Mouse (Mus musculus) midbrain, embryonic 12.5 days (tissue): ENCODE measurements around the gene Fbxl7. TPM values are rescaled to one million over a fixed set of nuclear protein-coding genes. Genes with fewer than 3 reads are reported as not detected.

Experiments
- ATAC-seq: fragments of 200-750 bp; cut with Nextera tagmentation; 2 replicates; pipeline ENCODE4 v1.8.0; 2017; ENCODE audit warnings: low read depth, moderate TSS enrichment, moderate library complexity; ENCODE audit not compliant: low FRiP score
- H3K27ac ChIP-seq: fragments of 300-500 bp; sonication (generic); replicated peaks from 2 replicates; pipeline ENCODE4 v1.5.1; 2016; ENCODE audit warnings: mild to moderate bottlenecking
- H3K27me3 ChIP-seq: fragments of 300-500 bp; sonication (generic); 2 replicates; pipeline ENCODE4 v1.6.1; 2016; ENCODE audit warnings: mild to moderate bottlenecking
- H3K36me3 ChIP-seq: fragments of 300-500 bp; sonication (generic); 2 replicates; pipeline ENCODE4 v1.6.1; 2016
- H3K4me1 ChIP-seq: fragments of 300-500 bp; sonication (generic); 2 replicates; pipeline ENCODE4 v1.6.1; 2016
- H3K4me2 ChIP-seq: fragments of 300-500 bp; sonication (generic); replicated peaks from 2 replicates; pipeline ENCODE4 v1.6.1; 2016; ENCODE audit warnings: mild to moderate bottlenecking, moderate library complexity
- H3K4me3 ChIP-seq: fragments of 300-500 bp; sonication (generic); 2 replicates; pipeline ENCODE4 v1.5.1; 2016; ENCODE audit warnings: mild to moderate bottlenecking
- H3K9ac ChIP-seq: fragments of 300-500 bp; sonication (generic); replicated peaks from 2 replicates; pipeline ENCODE4 v1.6.1; 2016; ENCODE audit warnings: mild to moderate bottlenecking, moderate library complexity
- H3K9me3 ChIP-seq: fragments of 300-500 bp; sonication (generic); 2 replicates; pipeline ENCODE4 v1.6.1; 2016; ENCODE audit warnings: mild to moderate bottlenecking
- WGBS: fragments of 180-500 bp; shearing (Covaris S2); methylation state at CpG from one replicate; pipeline ENCODE4 v1.1.7; 2016; 5-methylcytosine and 5-hydroxymethylcytosine counted together
- polyA plus RNA-seq: library from polyadenylated mRNA; unstranded; fragments of >200 nt; fragmentation: Nextera tagmentation; extraction: Ambion mirVana; gene quantifications from 2 replicates; pipeline ENCODE4 v1.2.1, GENCODE M21; 2016

The Fbxl7 gene
- polyA plus RNA-seq, 1 experiment from 2014 or later: 27.2 TPM

DNA sequence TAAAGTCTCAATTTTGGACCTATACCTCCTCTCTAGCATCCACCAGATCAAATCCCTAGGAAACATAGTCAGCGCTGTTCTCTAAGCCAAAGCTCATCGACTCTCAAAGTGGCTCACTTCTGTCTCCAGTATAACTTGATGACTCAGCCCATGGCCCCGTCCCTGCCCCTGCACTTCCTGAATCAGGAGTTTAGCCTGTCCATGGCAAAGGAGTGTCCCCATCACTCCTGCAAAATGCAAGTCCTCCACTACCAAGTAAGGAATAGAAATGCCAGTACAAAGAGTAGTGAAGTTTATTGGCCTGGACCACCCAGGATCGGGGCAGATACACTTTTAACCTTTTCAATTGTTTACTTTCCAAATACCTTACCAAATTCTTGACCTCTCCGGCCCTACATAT lies 91.3 kb downstream of the Fbxl7 start:
- Histone ChIP-seq H3K9ac (no peak overlapping the region), H3K9me3 (no peaks in the 10 kb centered on the region), H3K36me3 (no peaks in the 10 kb centered on the region), H3K4me1 (no peaks in the 10 kb centered on the region), H3K27me3 (no peaks in the 10 kb centered on the region), H3K4me3 (no peak overlapping the region), H3K27ac (no peak overlapping the region), H3K4me2 (no peak overlapping the region)
- ATAC-seq: no peak
- 63% methylated on average over 5 of the region's 5 CpGs for WGBS

DNA sequence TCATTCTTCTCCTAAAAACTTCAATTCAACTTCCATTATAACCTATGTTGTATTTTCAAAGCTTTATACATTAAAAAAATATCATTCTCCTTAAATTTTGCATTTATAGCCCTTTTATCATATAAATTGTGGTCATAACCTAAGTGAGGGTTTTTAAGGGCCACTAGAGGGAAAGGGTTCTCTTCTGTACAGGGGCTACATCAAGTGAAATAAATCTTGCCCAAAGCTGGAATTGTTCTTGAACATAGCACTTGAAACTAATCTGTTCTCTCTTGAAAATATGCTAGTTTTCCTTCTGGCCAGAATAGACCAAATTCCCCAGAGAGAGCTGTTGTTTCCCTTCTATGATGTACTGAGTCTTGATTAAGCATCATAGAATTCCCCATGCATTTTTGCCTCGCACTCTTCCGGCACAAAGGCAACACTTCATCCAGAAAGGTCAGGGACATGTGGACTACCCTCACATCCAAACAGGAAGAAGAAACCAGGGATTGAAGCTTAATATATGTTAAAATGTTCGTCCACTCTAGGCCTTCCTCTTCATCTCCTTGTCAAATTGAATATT lies 95.8 kb downstream of the Fbxl7 start:
- no peaks in the 10 kb centered on the region for H3K36me3 ChIP-seq
- no peak for ATAC-seq
- no peak overlapping the region for H3K27ac ChIP-seq
- H3K9ac ChIP-seq: no peak overlapping the region
- H3K9me3 ChIP-seq: no peaks in the 10 kb centered on the region
- H3K4me2 ChIP-seq: no peak overlapping the region
- WGBS: 86% methylated on average over 3 of the region's 3 CpGs
- no peaks in the 10 kb centered on the region for H3K27me3 ChIP-seq
- peaks cover 4% of the 10 kb centered on the region; the same call in 1 of the 2 replicates for H3K4me1 ChIP-seq
- H3K4me3 ChIP-seq: no peak overlapping the region

DNA sequence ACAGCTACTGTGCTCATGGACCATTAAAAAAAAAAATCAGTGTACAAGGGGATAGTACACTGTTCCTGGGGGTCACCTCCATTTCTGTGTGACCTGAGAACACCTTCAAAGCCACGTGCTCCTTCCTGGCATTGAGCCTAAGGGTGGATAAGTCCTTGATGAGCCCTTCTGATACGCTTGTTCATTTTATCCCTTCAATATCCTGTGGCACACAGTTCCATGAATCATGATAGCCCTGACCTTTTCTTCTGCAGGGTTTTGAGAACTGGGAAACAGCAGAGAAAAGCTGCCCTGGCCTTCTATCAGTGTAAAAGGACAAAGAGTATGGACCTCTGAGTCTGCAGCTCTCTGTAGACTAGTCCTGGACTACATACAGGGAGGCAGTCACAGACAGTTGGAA lies 99.4 kb downstream of the Fbxl7 start:
- H3K9ac ChIP-seq: no peak overlapping the region
- no peak overlapping the region for H3K27ac ChIP-seq
- H3K4me2 ChIP-seq: no peak overlapping the region
- H3K36me3 ChIP-seq: no peaks in the 10 kb centered on the region
- H3K4me1 ChIP-seq: peaks cover 4% of the 10 kb centered on the region; the same call in 1 of the 2 replicates
- 76% methylated on average over 2 of the region's 2 CpGs for whole genome bisulfite sequencing
- H3K27me3 ChIP-seq: no peaks in the 10 kb centered on the region
- H3K9me3 ChIP-seq: no peaks in the 10 kb centered on the region
- H3K4me3 ChIP-seq: no peak overlapping the region
- ATAC-seq: no peak

DNA sequence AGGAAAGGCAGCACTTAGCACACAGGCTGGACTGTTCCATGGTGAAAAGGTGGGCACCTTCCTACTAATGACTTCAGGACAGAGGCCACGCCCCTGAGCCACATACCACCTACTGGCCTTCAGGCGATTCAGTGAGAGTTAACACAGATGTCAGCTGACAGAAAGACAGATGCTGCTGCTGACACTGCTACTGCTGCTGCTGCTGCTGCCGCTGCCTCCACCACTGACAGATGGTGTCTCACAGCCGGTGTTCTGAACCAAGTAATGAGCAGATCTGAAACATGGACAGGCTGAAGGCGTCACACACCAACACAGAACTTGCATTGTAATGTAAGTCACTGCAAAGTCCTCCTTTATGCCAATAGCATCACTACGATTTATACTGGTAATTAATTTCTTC lies 99.9 kb downstream of the Fbxl7 start:
- peak; percentile 73 for ATAC-seq
- no peak overlapping the region for H3K4me3 ChIP-seq
- WGBS: 50% methylated on average over 6 of the region's 6 CpGs
- no peaks in the 10 kb centered on the region for H3K36me3 ChIP-seq
- H3K9ac ChIP-seq: no peak overlapping the region
- H3K4me1 ChIP-seq: peaks cover 4% of the 10 kb centered on the region; the same call in 1 of the 2 replicates
- no peaks in the 10 kb centered on the region for H3K27me3 ChIP-seq
- H3K4me2 ChIP-seq: no peak overlapping the region
- no peaks in the 10 kb centered on the region for H3K9me3 ChIP-seq
- no peak overlapping the region for H3K27ac ChIP-seq

DNA sequence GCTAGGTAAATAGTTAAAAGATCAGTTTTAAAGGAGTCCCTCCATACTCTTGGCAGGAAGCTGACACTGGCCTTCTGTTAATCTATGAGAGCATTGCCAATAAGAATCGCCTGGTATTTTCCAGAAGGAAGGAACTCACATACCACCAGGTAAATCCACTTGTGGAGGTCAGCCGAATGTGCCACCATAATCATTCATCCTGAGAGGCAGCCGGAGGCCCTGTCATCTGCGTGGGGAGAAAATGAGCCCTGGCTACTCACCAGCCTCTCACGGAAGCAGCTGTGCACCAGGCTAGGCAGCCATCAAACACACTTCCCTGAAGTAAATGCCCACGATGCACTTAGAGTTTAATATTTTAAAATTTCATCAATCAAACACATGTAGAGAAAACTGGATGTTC lies 108.2 kb downstream of the Fbxl7 start:
- H3K4me3 ChIP-seq: no peak overlapping the region
- H3K9ac ChIP-seq: no peak overlapping the region
- no peaks in the 10 kb centered on the region for H3K4me1 ChIP-seq
- H3K36me3 ChIP-seq: no peaks in the 10 kb centered on the region
- no peaks in the 10 kb centered on the region for H3K9me3 ChIP-seq
- H3K4me2 ChIP-seq: no peak overlapping the region
- no peak overlapping the region for H3K27ac ChIP-seq
- H3K27me3 ChIP-seq: no peaks in the 10 kb centered on the region
- ATAC-seq: no peak
- 94% methylated on average over 6 of the region's 6 CpGs for WGBS

DNA sequence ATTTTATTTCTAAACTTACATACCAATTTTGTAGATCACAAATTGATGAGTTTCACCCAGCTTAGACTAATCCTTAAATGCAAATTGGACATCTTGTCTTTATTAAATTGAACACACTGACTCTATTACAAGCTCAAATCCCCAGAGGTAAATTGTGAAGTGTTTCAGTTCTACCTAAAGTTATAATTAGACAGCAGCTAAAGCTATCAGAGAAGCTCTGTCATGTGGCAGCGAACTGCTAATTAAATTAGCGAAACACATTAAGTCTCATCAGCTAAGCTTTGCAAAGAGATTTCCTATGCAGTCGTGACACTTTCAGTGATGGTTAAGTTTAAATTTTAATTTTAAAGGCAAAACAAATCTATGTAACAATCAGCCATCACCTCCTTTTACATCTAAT lies 114.8 kb downstream of the Fbxl7 start:
- 80% methylated on average over 3 of the region's 3 CpGs for WGBS

DNA sequence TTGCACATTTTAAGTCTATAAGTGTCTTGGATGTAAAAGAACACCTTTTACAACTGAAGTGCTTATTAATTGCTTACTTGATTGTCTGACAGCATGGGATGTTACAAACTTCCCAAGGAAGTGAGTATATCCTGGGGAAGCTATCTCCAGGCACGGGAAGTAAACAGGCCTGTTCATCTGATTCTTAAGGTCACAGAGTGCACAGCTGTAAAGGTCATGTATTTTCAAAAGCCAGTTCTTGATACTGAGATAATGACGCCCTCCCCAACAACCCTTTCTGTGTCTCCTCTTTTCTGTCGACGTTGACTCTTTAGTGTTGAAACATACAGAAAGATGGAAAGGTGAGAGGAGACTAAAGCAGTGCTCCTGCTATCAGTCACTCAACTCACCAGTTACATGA lies 116.3 kb downstream of the Fbxl7 start:
- Histone ChIP-seq H3K36me3 (no peaks in the 10 kb centered on the region), H3K9ac (no peak overlapping the region), H3K27me3 (no peaks in the 10 kb centered on the region), H3K4me3 (no peak overlapping the region), H3K4me1 (no peaks in the 10 kb centered on the region), H3K4me2 (no peak overlapping the region), H3K9me3 (no peaks in the 10 kb centered on the region), H3K27ac (no peak overlapping the region)
- no peak for ATAC-seq
- 75% methylated on average over 4 of the region's 4 CpGs for WGBS

More for the DNA sequence above, 114.8 kb downstream of the Fbxl7 start:
- no peak overlapping the region for H3K4me2 ChIP-seq
- no peaks in the 10 kb centered on the region for H3K36me3 ChIP-seq
- no peak overlapping the region for H3K4me3 ChIP-seq
- no peaks in the 10 kb centered on the region for H3K4me1 ChIP-seq
- H3K9ac ChIP-seq: no peak overlapping the region
- H3K27me3 ChIP-seq: no peaks in the 10 kb centered on the region
- no peak for ATAC-seq
- H3K9me3 ChIP-seq: no peaks in the 10 kb centered on the region
- no peak overlapping the region for H3K27ac ChIP-seq

DNA sequence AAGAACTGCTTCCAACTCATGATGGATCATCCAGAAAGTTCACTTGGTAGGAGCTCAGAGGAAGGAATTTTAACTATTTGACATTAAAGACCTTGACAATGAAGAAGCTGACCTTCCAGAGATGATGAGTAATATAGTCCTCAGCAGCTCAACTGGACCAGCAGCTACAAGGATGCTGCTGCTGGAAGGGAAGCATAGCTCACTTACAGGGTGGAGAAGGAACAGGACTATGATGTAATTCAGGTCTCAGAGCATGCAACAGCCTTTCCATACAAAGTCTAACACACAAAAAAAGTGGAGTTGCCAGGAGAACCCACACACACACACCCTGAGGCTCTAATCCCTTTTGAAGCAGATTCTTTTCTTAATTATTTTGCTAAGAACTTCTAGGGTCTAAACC lies 119.7 kb downstream of the Fbxl7 start:
- Histone ChIP-seq H3K9me3 (no peaks in the 10 kb centered on the region), H3K27ac (no peak overlapping the region), H3K4me1 (no peaks in the 10 kb centered on the region), H3K27me3 (no peaks in the 10 kb centered on the region), H3K4me2 (no peak overlapping the region), H3K36me3 (no peaks in the 10 kb centered on the region), H3K9ac (no peak overlapping the region), H3K4me3 (no peak overlapping the region)
- no peak for ATAC-seq

DNA sequence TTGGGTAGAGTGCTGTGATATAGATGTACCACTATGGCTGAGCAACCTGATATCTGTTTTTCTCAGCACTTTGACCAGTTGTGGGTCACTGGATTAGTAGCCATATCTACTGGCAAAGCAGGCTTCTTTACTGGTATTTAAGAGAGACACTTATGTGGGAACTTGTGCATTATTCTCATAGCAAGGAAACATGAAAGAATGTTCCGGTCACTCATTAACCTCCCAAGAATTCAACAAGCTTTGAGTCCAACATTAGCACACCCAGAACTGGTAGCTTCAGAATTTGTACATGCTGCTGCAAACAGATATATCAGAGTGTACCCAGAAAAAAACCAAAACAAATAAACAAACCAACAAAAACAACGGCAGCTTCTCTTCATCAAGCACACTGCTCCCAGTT lies 120.5 kb downstream of the Fbxl7 start:
- H3K36me3 ChIP-seq: no peaks in the 10 kb centered on the region
- WGBS: 94% methylated on average over 2 of the region's 2 CpGs
- H3K4me1 ChIP-seq: no peaks in the 10 kb centered on the region
- no peaks in the 10 kb centered on the region for H3K27me3 ChIP-seq
- no peak overlapping the region for H3K4me3 ChIP-seq
- no peak for ATAC-seq
- no peak overlapping the region for H3K9ac ChIP-seq
- no peaks in the 10 kb centered on the region for H3K9me3 ChIP-seq
- no peak overlapping the region for H3K27ac ChIP-seq
- no peak overlapping the region for H3K4me2 ChIP-seq

DNA sequence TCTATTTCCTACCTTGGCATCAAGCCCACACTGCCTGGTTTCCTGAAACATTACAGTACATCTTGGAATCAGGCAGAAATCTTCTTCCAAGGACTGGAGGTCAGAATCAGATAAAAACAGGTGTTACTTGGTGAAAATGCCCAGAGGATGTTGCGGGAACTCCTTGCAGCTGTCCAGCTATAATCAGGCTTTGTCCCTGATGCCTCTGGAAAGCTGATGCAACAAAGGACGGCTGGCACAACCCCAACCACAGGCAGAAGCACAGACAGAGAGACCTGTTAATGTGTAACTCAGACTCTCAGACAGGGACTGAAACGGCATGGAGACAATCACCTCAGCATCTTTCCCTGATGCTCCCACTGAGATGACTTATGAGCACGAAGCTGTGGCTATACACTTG lies 133.7 kb downstream of the Fbxl7 start:
- Histone ChIP-seq H3K9ac (no peak overlapping the region), H3K27me3 (no peaks in the 10 kb centered on the region), H3K4me1 (no peaks in the 10 kb centered on the region), H3K4me2 (no peak overlapping the region), H3K4me3 (no peak overlapping the region), H3K27ac (no peak overlapping the region), H3K9me3 (no peaks in the 10 kb centered on the region), H3K36me3 (no peaks in the 10 kb centered on the region)
- no peak for ATAC-seq
- WGBS: 75% methylated on average over 4 of the region's 4 CpGs

DNA sequence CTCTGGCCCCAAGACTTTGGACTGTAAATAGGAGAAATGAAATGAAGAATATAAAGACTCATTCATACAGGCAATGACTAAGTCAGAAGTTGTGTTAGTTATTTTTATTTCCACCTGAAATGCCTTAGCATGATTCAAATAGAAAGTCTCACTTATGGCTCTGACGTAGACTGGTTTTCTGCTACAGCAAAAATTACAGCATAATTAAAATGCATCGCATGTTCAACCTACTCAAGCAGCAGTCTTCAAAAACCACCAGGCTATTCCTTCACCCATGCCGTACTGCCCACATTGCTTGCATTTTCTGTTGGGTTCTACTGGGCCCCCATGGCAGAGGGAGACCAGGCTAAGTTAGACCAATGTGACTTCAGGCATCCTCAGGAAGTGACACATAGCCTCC lies 146.9 kb downstream of the Fbxl7 start:
- no peak overlapping the region for H3K27ac ChIP-seq
- no peaks in the 10 kb centered on the region for H3K27me3 ChIP-seq
- 94% methylated on average over 3 of the region's 3 CpGs for WGBS
- no peak overlapping the region for H3K4me3 ChIP-seq
- no peaks in the 10 kb centered on the region for H3K9me3 ChIP-seq
- no peaks in the 10 kb centered on the region for H3K36me3 ChIP-seq
- ATAC-seq: no peak
- H3K9ac ChIP-seq: no peak overlapping the region
- no peak overlapping the region for H3K4me2 ChIP-seq
- H3K4me1 ChIP-seq: no peaks in the 10 kb centered on the region

DNA sequence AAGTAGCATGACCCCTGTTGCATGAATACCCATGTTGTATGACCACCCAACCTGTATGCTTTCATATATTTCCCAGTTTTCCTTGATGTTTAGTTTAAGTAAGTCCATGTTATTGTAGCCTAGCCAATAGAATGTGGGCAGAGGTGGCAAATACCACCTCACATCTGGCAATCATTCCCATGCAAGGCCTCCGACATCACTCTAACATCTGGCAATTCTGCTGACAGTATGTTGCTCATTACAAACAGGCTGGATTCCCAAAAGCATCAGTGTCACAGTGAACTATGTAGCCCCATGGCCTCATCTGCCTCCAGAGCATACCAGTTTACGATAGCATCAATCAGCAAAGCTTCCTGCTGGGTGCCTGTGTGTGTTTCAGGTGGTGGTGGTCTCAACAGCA lies 163.0 kb downstream of the Fbxl7 start:
- Histone ChIP-seq H3K9ac (no peak overlapping the region), H3K27ac (no peak overlapping the region), H3K36me3 (no peaks in the 10 kb centered on the region), H3K4me3 (no peak overlapping the region), H3K4me1 (peaks cover 3% of the 10 kb centered on the region; the same call in 1 of the 2 replicates), H3K27me3 (no peaks in the 10 kb centered on the region), H3K9me3 (no peaks in the 10 kb centered on the region), H3K4me2 (no peak overlapping the region)
- 81% methylated on average over 2 of the region's 2 CpGs for WGBS
- no peak for ATAC-seq

DNA sequence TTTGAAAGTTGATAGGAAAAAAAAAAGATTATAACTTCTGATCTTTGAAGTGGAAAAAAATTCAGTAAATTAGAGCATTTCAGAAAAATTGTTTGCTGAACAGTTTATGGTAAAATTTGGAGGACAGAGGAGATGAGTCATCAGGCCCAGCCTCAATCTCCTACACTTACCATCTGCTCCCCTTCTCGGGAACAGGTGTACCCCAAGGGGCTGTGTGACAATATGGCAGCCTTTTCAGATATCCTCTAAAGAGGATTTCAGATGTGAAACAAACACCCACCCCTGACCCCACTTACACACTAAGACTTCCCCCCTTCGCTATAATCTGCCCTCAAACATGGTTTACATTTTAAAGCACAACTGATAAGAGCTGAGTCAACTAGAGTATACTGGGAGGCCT lies 164.6 kb downstream of the Fbxl7 start:
- H3K27me3 ChIP-seq: no peaks in the 10 kb centered on the region
- no peak overlapping the region for H3K4me3 ChIP-seq
- no peak overlapping the region for H3K4me2 ChIP-seq
- H3K27ac ChIP-seq: no peak overlapping the region
- WGBS: 75% methylated on average over 2 of the region's 2 CpGs
- H3K9ac ChIP-seq: no peak overlapping the region
- ATAC-seq: no peak
- peaks cover 3% of the 10 kb centered on the region; the same call in 1 of the 2 replicates for H3K4me1 ChIP-seq
- H3K9me3 ChIP-seq: no peaks in the 10 kb centered on the region
- no peaks in the 10 kb centered on the region for H3K36me3 ChIP-seq
